Mouse (Mus musculus) bone marrow macrophage, adult 2 months (primary cell): ENCODE measurements around the gene Slc50a1.

Source experiments
- CTCF ChIP-seq: IDR thresholded peaks from 2 replicates; pipeline ENCODE4 v1.5.1; 2012; ENCODE audit warnings: low read depth, mild to moderate bottlenecking, low read length, moderate library complexity
- POLR2A ChIP-seq: IDR thresholded peaks from 2 replicates; pipeline ENCODE4 v1.6.1; 2012; ENCODE audit warnings: mild to moderate bottlenecking, low read depth, low read length, borderline replicate concordance

DNA sequence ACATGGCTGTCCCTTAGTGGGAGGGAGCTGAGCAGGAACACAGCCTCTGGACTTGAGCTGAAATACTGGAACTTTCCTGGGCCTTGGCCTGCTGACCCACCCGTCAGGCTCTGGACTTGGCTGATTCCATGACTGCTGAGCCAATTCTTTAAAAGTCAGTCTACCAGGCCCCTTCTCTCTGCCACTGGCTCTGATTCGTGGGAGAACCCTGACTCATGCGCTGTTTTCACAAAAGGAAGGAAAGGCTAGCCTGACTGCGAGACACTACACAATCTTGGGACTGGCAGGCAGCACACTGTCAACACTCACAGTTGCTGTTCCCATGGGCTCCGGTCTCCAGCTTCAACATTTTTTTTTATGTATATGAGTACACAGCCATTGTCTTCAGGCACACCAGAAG is 14.2 kb downstream of the Slc50a1 start:
- no peak for TF ChIP-seq CTCF
- TF ChIP-seq POLR2A, result no peak
